Mouse (Mus musculus) embryonic facial prominence, embryonic 11.5 days (tissue): ENCODE measurements around the gene Ttc3. TPM values are rescaled to one million over a fixed set of nuclear protein-coding genes. Genes with fewer than 3 reads are reported as not detected.

Experiments
- ATAC-seq: fragments of 200-750 bp; cut with Nextera tagmentation; replicated peaks from 2 replicates; pipeline ENCODE4 v1.8.0; 2017; ENCODE audit warnings: low read depth; ENCODE audit not compliant: insufficient number of reproducible peaks, low FRiP score, low TSS enrichment
- DNase-seq: peaks from one replicate; pipeline ENCODE4 v3.0.0-alpha.2; 2015; ENCODE audit warnings: low spot score
- H3K27ac ChIP-seq: fragments of 300-500 bp; sonication (generic); replicated peaks from 2 replicates; pipeline ENCODE4 v1.5.1; 2014; ENCODE audit warnings: mild to moderate bottlenecking, low read depth, low read length, control low read depth
- H3K27me3 ChIP-seq: fragments of 300-500 bp; sonication (generic); 2 replicates; pipeline ENCODE4 v1.6.1; 2014; ENCODE audit warnings: mild to moderate bottlenecking, low read length, moderate library complexity, mixed read lengths; ENCODE audit not compliant: control insufficient read depth, insufficient read depth
- H3K36me3 ChIP-seq: fragments of 300-500 bp; sonication (generic); replicated peaks from 2 replicates; pipeline ENCODE4 v1.6.1; 2014; ENCODE audit warnings: low read depth, mild to moderate bottlenecking, low read length, moderate library complexity, mixed read lengths; ENCODE audit not compliant: control insufficient read depth, insufficient read depth
- H3K4me1 ChIP-seq: fragments of 300-500 bp; sonication (generic); 2 replicates; pipeline ENCODE4 v1.6.1; 2014; ENCODE audit warnings: low read length, mixed read lengths; ENCODE audit not compliant: control insufficient read depth, insufficient read depth
- H3K4me2 ChIP-seq: fragments of 300-500 bp; sonication (generic); 2 replicates; pipeline ENCODE4 v1.6.1; 2014; ENCODE audit warnings: low read depth, mild to moderate bottlenecking, control low read depth, low read length, moderate library complexity
- H3K4me3 ChIP-seq: fragments of 300-500 bp; sonication (generic); 2 replicates; pipeline ENCODE4 v1.5.1; 2014; ENCODE audit warnings: low read depth, low read length, control low read depth
- H3K9ac ChIP-seq: fragments of 300-500 bp; sonication (generic); replicated peaks from 2 replicates; pipeline ENCODE4 v1.6.1; 2014; ENCODE audit warnings: mild to moderate bottlenecking, control low read depth, low read length
- H3K9me3 ChIP-seq: fragments of 300-500 bp; sonication (generic); replicated peaks from 2 replicates; pipeline ENCODE4 v1.6.1; 2016; ENCODE audit warnings: mild to moderate bottlenecking, low read length, inconsistent platforms, mixed read lengths; ENCODE audit not compliant: control insufficient read depth
- WGBS: fragments of 180-500 bp; shearing (Covaris S2); extraction: QIAGEN DNeasy Blood & Tissue Kit; methylation state at CpG from one replicate; pipeline ENCODE4 v1.1.7; 2014; 5-methylcytosine and 5-hydroxymethylcytosine counted together
- polyA plus RNA-seq: library from polyadenylated mRNA; unstranded; fragments of >200 nt; fragmentation: Nextera tagmentation; extraction: Ambion mirVana; gene quantifications from 2 replicates; pipeline ENCODE4 v1.2.1, GENCODE M21; 2014

Ttc3 gene
- polyA plus RNA-seq, 1 experiment from 2014 or later = 435 TPM

DNA sequence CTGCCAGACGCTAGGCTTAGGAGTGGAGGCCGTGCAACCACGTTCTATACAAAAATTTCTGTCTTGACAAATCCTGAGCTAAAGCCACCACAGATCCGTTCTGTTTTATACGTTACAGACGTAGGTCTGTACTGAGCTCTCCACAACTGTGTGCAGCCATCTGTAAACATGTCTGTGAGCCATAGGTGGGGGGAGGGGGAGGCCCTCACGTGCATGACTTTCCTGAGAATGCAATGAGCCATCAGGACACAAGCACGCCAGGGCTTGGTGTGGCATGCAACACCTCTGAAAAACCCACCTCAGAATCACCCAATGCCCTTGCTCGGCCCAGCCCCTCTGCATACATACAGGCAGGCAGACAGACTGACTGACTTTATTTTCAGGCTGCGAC is 20.1 kb upstream of the Ttc3 start:
- H3K4me3 ChIP-seq = no peak overlapping the region
- H3K4me1 ChIP-seq = no peaks in the 10 kb centered on the region; the same call in 1 of the 2 replicates
- no peak overlapping the region for H3K4me2 ChIP-seq
- H3K9ac ChIP-seq = no peak overlapping the region
- no peak overlapping the region for H3K27ac ChIP-seq
- H3K9me3 ChIP-seq = no peaks in the 10 kb centered on the region
- ATAC-seq = no peak
- 76% methylated on average over 10 of the region's 10 CpGs for WGBS
- DNase-seq = no peak
- H3K27me3 ChIP-seq = no peaks in the 10 kb centered on the region
- H3K36me3 ChIP-seq = no peaks in the 10 kb centered on the region

DNA sequence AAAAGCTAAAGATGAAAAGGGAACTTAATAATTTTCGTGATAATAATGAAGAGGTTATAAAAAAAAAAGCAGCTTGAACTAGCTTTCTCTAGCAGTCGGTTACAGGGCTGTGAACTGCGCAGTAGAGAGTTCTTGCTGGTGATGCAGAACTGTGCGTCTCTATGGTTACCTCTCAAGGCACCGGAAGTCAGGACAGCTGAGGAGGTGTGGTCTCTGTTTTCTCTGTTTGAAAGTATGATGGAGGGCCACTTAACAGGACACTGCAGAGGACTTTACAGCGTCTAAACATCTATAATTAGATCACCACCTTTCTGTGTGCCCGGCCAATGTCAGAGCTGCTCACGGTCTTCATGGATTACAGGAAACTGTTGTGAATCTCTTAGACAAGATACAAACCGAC is 16.0 kb upstream of the Ttc3 start:
- H3K4me2 ChIP-seq = no peak overlapping the region
- WGBS = 53% methylated on average over 9 of the region's 9 CpGs
- no peaks in the 10 kb centered on the region for H3K36me3 ChIP-seq
- ATAC-seq (0 out of 2 replicates have a peak, but pooled peaks have one; percentile 39), DNase-seq (peak; percentile 55)
- no peak overlapping the region for H3K9ac ChIP-seq
- no peak overlapping the region for H3K4me3 ChIP-seq
- no peaks in the 10 kb centered on the region; the same call in 1 of the 2 replicates for H3K4me1 ChIP-seq
- H3K27me3 ChIP-seq = no peaks in the 10 kb centered on the region
- no peak overlapping the region for H3K27ac ChIP-seq
- no peaks in the 10 kb centered on the region for H3K9me3 ChIP-seq

- DNase-seq (no peak), ATAC-seq (no peak)
- no peaks in the 10 kb centered on the region for H3K36me3 ChIP-seq
- no peaks in the 10 kb centered on the region for H3K27me3 ChIP-seq
- 59% methylated on average over 7 of the region's 7 CpGs for WGBS
- no peak overlapping the region for H3K4me3 ChIP-seq
- H3K9me3 ChIP-seq = no peaks in the 10 kb centered on the region
- H3K27ac ChIP-seq = no peak overlapping the region
- H3K9ac ChIP-seq = no peak overlapping the region
- H3K4me2 ChIP-seq = no peak overlapping the region
- H3K4me1 ChIP-seq = no peaks in the 10 kb centered on the region
Observed at GRCm38 (mm10) chr16:94356046-94356445, 14.4 kb upstream of the Ttc3 start.

- ATAC-seq (no peak), DNase-seq (no peak)
- Histone ChIP-seq H3K4me3 (no peak overlapping the region), H3K36me3 (no peaks in the 10 kb centered on the region), H3K4me1 (no peaks in the 10 kb centered on the region), H3K27me3 (no peaks in the 10 kb centered on the region), H3K4me2 (no peak overlapping the region), H3K9me3 (no peaks in the 10 kb centered on the region), H3K9ac (no peak overlapping the region), H3K27ac (no peak overlapping the region)
- WGBS = 74% methylated on average over 11 of the region's 11 CpGs
Observed at GRCm38 (mm10) chr16:94356776-94357494, 13.5 kb upstream of the Ttc3 start.

- Histone ChIP-seq H3K36me3 (no peaks in the 10 kb centered on the region), H3K9ac (no peak overlapping the region), H3K27ac (no peak overlapping the region), H3K4me2 (no peak overlapping the region), H3K9me3 (no peaks in the 10 kb centered on the region), H3K4me1 (no peaks in the 10 kb centered on the region), H3K4me3 (no peak overlapping the region), H3K27me3 (no peaks in the 10 kb centered on the region)
- DNase-seq (no peak), ATAC-seq (no peak)
- WGBS = 85% methylated on average over 3 of the region's 3 CpGs
Observed at GRCm38 (mm10) chr16:94358091-94358490, 12.3 kb upstream of the Ttc3 start.

DNA sequence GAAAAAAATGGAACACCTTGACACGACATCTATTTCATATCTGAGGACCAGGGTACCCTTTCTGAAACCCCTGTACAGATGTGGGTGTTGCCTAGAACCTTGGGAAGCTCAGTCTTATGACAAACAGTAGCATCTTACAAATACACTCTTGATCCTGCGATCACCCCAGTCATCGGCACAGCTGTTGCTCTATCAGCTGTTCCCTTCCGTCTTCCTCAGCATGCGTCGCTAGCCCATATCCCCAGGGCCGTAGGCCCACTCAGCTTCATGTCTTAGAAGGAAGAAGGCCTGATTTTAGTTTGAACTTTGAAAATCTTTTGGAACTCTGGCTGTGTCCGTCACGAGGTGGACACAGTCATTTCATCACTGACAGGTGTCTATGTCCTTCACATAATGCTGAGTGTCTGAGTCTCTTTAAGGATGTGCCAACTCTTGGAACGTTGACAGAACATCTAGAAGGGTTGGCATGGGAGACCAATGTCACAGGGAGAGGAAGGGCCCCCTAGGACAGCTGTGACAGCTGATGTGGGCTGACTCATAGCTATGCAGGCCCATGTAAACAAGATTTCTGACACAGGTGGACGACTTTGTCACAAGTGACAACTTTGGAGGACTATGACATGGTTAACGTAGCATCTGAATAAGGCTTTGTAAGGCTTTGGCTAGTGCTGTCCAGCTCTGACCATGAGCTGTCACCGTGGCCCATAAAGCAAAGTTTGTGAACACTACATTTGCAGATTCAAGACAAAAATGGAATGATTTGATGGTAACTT is 9.7 kb upstream of the Ttc3 start:
- H3K36me3 ChIP-seq = no peaks in the 10 kb centered on the region
- no peak overlapping the region for H3K4me2 ChIP-seq
- H3K9ac ChIP-seq = no peak overlapping the region
- no peak overlapping the region for H3K27ac ChIP-seq
- 88% methylated on average over 13 of the region's 13 CpGs for WGBS
- H3K9me3 ChIP-seq = no peaks in the 10 kb centered on the region
- ATAC-seq = no peak
- no peaks in the 10 kb centered on the region for H3K4me1 ChIP-seq
- no peak for DNase-seq
- H3K4me3 ChIP-seq = no peak overlapping the region
- H3K27me3 ChIP-seq = no peaks in the 10 kb centered on the region

GRCm38 (mm10) chr16:94362174-94362873 is 8.1 kb upstream of the Ttc3 start:
- Histone ChIP-seq H3K9ac (no peak overlapping the region), H3K9me3 (no peaks in the 10 kb centered on the region), H3K27me3 (no peaks in the 10 kb centered on the region), H3K4me1 (no peaks in the 10 kb centered on the region), H3K36me3 (no peaks in the 10 kb centered on the region), H3K27ac (no peak overlapping the region), H3K4me3 (no peak overlapping the region), H3K4me2 (no peak overlapping the region)
- ATAC-seq (no peak), DNase-seq (peak; percentile 49)
- WGBS = 47% methylated on average over 10 of the region's 10 CpGs

GRCm38 (mm10) chr16:94363814-94364213 is 6.6 kb upstream of the Ttc3 start:
- no peaks in the 10 kb centered on the region for H3K4me1 ChIP-seq
- DNase-seq = no peak
- H3K9me3 ChIP-seq = no peaks in the 10 kb centered on the region
- 91% methylated on average over 4 of the region's 4 CpGs for WGBS
- no peak overlapping the region for H3K4me2 ChIP-seq
- no peak overlapping the region for H3K4me3 ChIP-seq
- no peak for ATAC-seq
- H3K27ac ChIP-seq = no peak overlapping the region
- H3K27me3 ChIP-seq = no peaks in the 10 kb centered on the region
- H3K36me3 ChIP-seq = no peaks in the 10 kb centered on the region
- no peak overlapping the region for H3K9ac ChIP-seq
